Mouse (Mus musculus) layer of hippocampus, postnatal 14 days (tissue): ENCODE data around the gene Dync1li1. TPM values are rescaled to one million over a fixed set of nuclear protein-coding genes. Genes with fewer than 3 reads are reported as not detected.
"Not testable (repeated sequence)": the region's sequence is repeated elsewhere in the genome, so short reads cannot be mapped to it uniquely, and the experiment has no call there.

Experiments used
- DNase-seq, 2 experiments: peaks; one replicate each; pipeline ENCODE4 v3.0.0; 2021 to 2022; ENCODE audit warnings: low spot score in 2 of 2, mixed read lengths in 1 of 2
- total RNA-seq, 2 experiments: library from RNA; stranded (reverse); gene quantifications; 2 replicates each; pipeline ENCODE4 v1.2.3; 2021

Gene Dync1li1
- total RNA-seq, 2 experiments from 2014 or later: 98.6 to 107 TPM

DNA sequence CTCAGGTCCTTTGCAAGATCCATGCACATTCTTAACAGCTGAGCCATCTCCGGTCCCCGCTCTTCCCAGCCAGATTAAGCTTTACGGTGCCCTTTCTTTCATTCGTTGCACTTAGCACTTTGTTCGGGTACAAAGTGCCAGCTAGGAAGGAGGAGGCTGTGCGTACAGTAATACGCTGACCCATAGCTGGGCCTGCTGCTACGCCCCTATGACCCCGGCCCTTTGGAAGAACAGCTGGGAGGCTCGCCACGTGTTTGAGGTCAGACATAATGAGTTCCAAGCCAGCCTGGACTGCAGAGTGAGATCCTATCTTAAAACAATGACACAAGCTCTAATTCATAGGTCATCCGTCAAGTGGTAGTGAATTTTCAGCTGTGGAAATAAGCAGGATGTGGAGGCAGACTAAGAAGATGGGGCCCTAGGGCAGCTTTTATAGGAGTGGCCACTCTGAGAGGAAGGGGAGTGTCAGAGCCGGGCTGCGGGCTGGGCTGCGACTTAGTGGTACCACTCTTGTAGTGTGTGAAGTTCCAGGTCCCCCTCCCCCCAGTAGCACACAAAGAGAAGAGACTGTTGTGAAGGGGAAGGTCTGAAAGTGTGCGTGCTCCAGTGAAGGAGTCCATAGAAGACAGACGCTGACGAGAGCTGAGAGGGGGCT is 28.2 kb downstream of the Dync1li1 start:
- no peak for DNase-seq

DNA sequence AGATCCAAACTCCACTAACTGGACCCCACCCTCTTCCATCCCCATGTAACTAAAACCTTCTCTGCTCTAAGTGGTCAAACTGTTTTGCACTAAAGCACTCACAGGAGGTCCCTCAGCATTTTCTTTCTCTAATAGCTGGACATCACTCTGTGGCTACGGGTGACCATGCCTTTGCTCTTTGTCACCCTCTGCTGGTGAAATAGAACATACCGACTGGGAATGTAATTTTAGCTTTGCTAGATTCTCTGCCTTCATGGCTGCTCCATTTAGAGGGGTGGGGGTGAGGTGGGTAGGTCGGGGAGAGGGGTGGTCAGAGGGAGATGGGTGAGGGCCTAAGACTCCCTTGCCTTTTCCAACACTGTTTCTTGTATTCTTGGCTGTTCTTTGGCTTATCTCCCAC is 38.7 kb downstream of the Dync1li1 start:
- peak in 1 of 2 experiments; percentile 50 for DNase-seq

DNA sequence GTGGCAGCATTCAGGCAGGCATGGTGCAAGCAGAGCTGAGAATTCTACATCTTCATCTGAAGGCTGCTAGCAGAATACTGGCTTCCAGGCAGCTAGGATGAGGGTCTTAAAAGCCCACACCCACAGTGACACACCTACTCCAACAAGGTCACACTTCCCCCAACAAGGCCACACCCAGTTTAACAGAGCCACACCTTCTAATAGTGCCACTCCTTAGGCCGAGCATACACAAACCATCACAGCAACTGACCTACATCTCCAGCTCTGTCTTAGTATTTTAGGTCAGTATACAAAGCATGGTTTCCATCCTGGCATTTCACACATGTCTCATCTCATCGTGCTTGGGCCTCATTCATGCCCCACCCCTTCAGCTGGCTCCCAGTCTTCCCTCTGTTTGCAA is 39.8 kb downstream of the Dync1li1 start:
- DNase-seq: not testable (repeated sequence)

DNA sequence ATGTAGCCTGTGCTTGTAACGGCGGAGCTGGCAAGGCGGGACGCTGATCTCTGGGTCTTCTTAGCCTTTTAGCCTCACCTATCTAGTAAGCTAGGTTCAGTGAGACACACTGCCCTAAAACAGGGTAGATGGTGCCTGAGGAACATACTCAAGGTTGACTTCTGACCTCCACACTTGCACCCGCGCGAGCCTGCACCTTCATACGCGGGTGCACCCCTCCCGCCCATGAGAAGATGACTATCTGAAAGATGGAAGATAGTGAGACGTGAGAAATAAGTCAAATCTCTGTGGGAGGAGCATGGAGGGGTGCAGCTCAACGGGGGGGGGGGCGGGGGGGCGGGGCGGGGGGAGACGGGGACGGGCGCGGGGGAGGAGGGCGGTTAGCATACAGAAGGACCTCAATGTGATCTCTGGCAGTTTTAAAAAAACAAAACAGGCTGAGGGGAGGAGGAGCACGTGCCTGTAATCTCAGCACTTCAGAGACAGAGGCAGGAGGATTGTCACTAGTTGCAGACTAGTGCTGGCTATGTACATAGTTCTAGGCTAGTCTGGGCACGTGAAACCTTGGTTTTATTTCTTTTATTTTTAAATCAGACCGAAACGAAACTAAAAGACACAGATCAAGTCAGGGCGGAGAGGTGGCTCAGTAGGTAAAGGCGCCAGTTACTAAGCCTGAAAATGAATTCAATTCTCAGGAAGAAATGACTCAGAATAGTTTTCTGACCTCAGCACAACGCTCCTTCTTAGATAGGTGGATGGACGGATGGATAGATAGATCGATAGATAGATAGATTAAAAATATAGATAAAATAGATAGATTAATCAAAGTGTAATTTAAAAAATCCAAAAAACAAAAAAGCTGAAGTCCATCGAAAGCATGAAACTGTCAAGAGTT is 41.6 kb downstream of the Dync1li1 start:
- no peak for DNase-seq

DNA sequence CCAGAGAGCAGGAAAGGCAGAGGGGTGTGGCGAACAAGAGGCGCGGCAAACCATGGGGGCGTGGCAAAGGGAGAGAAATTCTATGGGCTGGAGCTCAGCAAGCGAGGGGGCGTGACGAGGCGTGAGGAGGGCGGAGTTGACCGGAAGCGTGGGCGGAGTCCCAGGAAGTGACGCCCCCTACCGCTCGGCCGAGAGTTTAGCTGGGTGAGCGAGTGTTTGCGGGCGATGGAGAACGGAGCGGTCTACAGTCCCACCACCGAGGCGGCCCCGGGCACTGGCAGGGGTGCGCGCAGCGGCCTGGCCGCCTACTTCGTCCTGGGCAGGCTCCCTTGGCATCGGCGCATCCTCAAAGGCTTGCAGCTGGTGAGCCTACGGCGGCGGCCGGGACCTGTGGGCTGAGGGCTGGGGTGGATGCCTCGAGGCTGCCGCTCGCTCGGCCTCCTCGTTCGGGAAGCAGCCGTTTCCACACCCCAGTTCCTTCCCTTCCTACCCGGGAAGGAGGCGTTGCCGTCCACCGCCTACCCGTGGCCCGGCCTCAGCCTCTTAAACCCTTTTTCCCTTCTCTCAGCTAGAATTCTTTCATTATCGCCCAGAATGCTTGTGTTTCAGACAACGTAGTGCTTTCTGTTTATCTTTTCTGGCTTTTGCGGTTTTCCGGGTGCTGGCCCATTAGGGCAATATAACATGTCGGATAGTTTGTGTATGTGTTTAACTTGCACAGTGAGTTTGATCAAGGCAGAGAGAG is 42.6 kb downstream of the Dync1li1 start, which contains the start of gene Cmtm6:
TSS of gene Cmtm6 (plus strand) at position 106 of the 745 bp plus-strand sequence.
- DNase-seq: peak; percentile 95 to 96

DNA sequence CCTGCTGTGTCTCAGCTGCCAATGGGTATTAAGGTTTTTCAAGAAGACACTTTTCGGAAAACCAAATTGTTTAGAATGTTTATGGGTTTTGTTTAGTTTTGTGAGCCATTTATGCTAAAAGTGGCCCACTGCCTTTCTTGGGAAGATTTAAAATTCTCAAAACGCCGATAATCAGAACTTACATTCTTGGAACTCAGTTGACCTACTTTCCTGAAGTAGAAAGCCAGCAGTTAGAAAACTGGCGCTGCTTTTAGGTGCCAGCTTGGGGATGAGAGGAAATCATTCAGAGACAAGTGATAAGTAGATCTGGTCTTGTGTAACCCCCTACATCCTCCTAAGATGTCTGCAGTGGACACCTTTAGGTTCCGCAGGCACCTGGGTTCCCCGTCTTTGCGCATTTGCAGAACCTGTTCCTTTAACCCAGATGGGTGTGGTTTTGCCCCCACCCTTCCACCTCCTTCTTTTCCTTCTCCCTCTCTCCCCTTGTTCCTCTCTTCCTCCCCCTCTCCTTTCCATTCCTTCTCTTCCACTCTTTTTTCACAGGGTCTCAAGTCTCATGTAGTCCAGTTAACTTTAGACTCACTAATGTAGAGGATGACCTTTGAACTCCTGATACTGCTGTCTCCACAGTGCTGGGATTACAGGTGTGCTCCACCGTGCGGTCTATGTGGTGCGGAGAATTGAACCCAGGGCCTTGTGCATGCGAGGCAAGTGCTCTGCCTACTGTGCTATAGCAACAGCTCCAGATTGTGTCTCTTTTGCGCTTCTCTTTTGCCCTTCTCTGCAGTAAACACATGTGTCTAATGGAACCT is 43.5 kb downstream of the Dync1li1 start:
- no peak for DNase-seq

DNA sequence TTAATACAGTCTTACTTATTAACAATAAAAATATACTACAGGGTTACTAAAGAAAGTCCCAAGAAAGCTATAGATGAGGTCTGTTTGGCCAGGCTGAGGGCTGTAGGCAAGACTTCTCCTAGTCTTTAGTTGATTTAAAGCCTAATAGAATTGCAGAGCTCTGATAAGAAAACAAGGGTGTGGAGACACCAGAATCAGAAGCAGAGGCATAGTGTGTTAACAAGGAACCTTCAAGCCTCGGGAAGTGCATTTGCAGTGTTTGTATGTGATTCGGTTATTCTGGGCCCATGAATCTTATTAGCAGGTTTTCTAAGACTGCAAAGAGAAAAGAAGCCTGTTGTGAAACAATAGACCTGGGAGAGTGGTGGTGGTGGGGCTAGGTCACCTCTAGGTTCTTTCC is 44.6 kb downstream of the Dync1li1 start:
- DNase-seq: no peak

DNA sequence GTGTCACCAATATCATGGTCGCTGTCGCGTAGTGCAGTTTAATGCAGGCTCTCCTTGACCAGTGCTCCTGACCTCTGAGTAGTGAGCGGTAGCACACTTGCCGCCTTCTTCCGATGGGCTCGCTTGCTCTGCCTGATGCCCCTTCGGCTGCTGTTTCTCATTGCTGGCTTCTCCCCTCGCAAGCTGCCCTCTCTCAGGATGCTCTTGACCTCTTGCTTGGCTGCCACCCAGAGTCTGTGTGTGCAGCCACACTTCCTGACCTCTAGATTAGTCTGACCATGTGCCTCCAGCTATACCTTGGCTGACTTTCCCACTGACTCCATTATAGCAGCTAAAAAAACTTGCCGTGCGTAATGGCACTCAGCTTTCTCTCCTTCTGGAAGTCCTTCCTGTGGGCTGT is 47.9 kb downstream of the Dync1li1 start:
- no peak for DNase-seq

DNA sequence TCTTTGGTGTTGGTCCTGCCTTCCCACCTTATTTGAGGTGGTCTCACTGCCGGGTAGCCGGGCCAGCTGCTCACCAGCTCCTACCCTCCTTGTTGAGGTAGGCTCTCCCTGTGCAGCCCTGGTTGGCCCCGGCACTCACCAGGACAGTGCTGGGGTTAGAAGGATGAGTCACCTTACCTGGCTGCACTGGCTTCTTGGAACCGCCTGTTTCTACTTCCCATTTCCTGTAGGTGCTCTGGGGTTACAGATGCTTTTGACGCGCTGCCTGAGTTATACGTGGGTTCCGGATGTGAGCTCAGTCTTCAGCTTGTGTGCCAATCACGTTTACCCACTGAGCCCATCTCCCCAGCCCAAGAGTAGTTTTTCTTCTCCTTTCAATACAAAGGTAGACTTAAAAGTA is 51.7 kb downstream of the Dync1li1 start:
- no peak for DNase-seq

DNA sequence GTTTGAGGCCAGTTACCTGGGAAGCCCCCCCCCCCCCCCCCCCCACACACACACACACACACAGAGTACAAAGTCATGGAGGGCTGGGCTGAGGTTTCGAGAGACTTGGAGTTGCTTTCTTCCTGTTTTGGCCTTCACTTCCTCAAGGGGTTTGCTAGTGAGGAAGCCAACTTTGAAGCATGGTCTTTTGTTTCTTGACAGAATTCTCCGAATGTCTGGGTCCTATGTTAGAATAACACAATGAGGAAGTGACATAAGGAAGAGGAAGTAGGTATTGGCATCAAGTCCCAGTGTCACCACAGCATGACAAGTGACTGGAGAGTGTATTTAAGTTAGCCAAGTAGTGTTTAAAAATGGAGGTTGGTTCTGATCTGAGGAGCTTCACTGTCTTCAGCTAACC is 54.1 kb downstream of the Dync1li1 start:
- no peak for DNase-seq

DNA sequence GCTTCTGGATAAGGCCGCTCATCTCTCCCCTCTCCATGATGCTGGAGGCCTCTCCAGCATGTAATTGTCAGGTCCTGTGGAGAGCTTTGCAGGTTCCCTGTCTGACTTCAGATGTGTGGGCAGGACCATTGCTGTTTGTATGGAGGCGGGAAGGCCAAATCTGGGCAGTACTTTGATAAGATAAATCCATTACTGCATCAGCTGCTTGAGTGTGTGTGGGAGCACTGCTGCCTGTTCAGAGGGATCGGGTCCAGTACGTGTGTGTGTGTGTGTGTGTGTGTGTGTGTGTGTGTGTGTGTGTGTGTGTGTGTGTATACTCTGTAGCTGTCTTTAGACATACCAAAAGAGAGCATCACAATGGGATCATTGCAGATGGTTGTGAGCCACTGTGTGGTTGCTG is 56.6 kb downstream of the Dync1li1 start:
- DNase-seq: no peak

DNA sequence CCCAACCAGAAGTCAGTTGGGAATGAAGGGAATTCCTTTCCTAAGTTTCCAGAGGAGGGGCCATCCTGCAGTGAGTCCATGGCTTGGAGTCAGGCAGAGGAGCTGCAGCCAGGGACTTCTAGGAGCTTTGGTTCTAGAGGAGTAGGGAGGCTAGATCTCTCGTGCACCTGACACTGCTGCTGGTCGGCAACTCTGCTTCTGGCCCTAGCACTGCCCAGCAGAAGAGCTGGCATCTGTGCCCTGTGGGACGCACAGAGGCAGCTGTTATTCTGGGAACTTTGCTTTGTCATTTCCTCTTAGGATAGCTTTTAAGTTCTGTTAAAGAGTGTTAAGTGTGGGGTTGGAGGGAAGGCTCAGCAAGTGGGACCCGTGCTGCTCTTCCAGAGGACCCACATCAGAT is 57.1 kb downstream of the Dync1li1 start:
- DNase-seq: no peak

DNA sequence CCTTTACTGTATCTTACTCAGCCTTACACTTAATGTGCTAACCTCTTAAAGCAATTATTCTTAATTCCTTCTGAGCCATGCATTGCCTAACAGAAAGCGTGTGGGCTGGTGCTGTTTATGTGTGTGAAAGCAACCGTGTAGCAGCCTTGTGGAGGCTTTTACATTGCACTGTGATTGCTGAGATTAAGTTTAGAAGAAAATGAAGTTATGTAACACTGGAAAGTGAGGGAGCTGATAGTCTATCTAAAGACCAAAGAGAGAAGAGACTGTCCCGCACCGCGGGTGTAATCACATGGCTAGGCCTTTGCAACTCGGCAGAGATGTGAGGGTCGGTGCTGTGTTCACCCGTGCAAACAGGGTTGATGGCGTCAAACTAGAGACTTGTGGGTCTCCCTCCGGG is 58.4 kb downstream of the Dync1li1 start:
- DNase-seq: no peak

DNA sequence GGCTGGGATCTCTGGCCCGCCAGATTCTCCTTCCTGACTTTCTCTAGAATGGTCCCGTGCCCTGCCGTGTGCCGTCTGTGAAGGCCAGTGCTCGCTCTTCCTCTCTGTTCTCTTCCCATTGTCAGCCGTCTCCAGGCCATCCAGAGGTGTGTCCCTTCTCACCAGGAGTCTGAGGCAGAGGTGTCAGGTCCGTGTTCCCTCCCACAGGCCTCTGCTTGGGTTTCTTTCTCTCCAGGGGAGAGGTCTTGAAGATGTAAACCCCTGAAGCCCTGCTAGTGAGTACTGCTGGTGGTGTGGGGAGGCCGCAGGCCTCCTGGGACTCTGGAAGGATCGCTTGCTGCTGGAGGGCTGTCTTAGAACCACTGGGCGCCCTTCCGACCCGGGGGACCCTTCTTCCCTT is 58.9 kb downstream of the Dync1li1 start:
- no peak for DNase-seq

DNA sequence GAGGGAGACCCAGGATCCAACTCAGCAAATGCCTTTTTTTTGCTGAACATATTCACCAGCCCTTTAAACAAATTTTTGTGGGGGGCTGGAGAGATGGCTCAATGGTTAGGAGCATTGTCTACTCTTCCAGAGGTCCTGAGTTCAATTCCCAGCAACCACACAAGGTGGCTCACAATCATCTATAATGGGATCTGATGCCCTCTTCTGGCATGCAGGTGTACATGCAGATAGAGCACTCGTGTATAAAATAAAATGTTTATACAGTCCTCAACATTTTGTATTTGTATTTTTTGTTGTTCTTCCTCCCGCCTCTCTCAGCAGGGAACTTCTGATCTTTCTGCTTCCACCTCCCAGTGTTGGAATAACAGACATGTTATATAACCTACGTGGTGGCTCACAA is 63.0 kb downstream of the Dync1li1 start:
- DNase-seq: no peak

DNA sequence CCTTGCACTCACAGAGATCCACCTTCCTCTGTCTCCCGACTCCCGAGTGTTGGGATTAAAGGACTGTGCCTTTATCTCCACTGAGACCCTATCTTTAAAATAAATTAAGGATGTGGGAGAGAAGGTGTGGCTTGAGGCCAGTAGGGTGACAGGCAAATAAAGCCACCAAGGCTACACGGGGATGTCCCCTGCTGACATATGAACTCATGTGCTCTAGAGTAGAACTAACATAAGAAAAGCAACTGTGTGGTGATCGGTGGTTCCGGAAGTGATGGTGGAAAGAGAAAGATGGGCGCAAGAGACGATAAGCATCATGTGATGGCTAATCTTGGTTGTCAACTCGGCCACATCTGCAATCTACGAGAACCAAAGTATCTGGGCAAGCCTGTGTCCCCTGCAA is 63.7 kb downstream of the Dync1li1 start:
- DNase-seq: no peak

DNA sequence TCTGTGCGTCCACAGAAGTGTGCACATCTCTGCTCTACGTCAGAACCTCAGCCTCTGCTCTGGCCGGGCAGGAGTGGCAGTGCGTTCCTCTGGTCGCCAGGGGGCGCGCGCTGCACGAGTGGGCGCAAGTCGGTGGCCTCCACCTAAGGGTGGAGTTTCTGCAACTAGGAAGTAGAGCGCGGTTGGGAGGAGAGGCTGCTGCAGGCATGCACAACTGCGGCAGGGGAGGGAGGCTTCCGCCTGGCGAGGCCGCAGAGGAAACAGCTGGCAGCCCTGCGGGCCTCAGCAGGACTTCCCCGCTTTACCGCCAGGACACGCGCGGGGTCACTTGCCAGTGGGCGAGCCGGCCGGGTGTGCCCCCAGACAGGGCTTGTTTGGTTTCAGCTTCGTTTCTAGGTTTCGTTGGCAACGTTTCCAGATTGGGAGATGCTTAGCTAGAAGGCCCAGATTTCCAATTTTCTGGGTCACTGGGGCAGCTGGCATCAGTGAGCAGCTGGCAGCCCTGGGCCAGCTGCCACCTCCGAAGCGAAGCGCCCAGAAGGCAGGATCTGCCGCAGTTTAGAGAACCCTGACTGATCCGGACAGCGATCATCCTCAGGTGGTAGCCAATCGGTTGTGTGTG is 64.4 kb downstream of the Dync1li1 start:
- peak; percentile 88 to 90 for DNase-seq

DNA sequence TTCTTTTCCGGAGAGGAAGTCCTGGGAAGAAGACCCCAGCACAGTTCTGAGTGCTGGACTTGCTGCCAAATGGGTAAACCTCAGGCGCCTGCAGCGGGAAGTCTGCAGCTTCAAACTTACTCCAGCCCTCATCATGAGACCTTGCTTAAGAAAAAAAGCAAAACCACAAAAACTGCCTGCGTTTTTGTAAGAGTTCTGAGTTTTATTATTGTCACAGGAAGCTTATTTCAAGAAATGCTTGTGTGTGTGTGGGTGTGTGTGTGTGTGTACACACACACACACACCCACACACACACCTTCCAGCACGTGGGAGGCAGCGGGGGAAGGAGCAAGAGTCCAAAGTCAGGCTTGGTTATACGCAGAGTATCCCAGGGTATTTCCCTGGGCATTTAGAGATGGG is 69.7 kb downstream of the Dync1li1 start:
- no peak for DNase-seq

DNA sequence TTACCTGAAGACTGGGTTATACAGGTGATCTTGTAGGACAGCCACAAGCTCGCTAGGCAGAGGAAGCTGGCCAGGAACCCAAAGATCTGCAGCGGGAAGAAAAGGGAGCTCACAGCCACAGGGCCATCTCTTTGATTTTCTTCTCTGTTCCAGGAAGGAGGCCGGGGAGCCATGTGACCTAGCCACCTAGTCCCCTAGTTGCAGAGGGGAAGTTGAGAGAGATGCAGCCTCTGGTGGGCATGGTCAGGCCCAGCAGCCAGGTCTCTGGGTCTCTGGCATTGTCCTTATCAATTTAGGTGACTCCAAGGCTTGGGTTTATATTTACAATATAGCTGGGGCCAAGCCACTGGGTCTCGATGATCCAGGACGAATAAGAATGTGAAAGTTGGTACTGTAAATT is 70.2 kb downstream of the Dync1li1 start:
- DNase-seq: no peak

DNA sequence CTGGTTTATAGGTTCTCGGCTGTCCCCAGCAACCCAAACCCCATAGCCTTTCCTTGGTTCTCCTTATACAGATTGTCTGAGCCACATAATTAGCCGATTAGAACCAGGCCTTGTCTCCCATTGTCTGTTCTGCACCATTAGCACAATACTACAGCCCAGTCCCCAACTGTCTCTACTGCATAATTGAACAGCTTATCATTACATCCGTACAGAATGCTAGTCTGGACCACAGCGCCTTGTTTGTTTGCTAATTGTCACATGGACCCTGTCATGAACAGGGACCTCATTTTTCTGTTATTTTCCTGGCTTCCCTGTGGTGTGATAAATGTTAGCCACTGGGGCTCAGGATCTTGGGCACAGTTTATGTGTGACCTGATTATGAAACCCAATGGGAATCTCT is 71.3 kb downstream of the Dync1li1 start:
- DNase-seq: no peak

DNA sequence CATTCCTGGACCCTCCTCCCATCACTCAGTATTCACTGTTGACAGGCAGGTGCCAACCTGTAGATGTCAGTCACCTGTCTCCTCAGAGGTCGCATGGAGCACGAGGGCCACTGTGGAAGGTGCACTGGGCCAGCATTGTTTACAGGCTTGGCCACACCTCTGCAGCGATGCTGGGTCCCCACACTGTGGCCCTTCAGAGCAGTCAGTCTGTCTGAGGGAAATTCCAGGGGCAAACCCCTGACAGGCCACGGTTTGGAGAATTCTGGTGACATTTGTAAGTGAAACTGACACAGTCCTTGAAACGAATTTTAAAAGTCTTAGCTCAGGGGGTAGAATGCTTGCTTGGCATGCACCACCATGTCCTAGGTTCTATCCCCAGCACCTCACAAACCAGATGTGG is 71.8 kb downstream of the Dync1li1 start:
- DNase-seq: no peak
